Mouse (Mus musculus): ENCODE data around the gene Slc24a4.
"Not testable (repeated sequence)": the region's sequence is repeated elsewhere in the genome, so short reads cannot be mapped to it uniquely, and the experiment has no call there.

Slc24a4 gene

DNA sequence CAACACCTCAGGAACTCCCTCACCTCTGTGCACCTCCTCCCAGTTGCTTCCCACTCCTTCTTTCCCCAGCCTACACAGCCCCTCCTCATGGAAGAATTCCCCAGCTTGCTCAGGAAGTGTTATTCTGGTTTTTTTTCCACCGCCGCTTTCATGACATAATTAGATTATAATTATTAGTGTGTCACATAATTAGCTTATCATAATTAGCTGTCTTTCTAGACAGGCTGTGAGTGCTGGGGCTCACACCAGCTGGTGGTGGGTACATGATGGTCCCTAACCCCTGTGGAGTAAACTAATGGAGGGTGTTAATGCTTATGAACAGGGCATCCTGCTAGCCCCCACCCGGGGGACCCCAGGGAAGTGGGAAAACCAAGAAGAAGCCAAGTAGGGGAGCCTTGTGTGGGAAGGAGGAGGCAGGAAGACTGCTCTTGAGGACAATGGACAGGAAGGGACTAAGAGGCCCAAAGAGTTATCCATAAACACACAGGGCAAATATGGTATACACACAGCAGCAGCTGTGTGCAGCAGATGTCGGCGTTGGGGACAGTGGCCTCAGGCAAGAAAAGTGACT is 38.2 kb downstream of the Slc24a4 start:
- no peak for DNase-seq

GRCm38 (mm10) chr12:102167302-102167701 is 38.8 kb downstream of the Slc24a4 start:
- DNase-seq, result no peak

DNA sequence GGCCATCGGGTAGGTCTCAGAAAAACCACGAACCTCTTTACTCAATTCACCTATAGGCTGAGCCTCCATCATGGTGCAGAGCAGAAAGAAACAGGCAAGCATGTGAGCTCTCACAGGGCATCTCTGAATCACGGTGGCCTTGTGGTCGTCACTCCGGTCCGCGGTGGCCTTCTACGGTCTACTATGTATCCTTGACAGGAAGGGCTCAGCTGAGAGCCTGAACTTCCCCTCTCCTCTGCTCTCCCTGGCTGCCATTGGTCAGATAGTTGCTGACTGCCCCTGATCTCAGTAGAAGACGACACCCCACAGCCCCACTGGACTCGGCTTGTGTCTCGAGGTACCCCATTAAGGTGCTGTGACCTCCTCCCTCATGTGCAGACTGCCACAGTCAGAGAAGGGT is 44.2 kb downstream of the Slc24a4 start:
- no peak for DNase-seq

- no peak for DNase-seq
Observed at GRCm38 (mm10) chr12:102173345-102173744, 44.8 kb downstream of the Slc24a4 start.

- DNase-seq, result no peak
Observed at GRCm38 (mm10) chr12:102180371-102181074, 52.0 kb downstream of the Slc24a4 start.

DNA sequence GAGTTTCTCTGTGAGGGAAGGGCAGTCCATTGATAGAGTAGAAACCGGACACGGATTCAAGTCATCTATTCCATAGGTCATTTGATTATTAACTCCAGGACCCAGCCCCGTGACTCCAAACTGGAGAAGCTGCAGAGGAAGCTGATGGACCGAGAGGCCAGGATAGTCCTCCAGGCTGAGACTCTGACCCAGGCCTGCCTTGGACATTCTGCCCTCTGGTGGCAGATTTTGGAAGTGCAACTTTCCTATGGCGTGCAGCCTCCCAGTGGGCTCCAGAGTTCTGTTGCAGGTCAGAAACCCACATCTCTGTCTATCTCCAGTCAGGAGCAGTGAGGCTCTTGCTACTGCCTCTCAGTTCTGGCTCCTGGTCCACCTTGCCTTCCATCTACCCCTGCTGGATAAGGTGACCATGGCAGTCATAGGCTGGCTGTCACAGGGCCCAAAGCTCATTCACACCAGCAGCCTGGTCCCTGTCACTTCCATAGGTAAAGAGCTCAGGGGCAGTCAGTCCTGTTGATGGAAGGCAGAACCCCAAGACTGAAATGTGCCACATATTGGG is 53.3 kb downstream of the Slc24a4 start:
- peak; percentile 77 for DNase-seq

- DNase-seq, result no peak
Observed at GRCm38 (mm10) chr12:102182621-102183020, 54.1 kb downstream of the Slc24a4 start.

DNA sequence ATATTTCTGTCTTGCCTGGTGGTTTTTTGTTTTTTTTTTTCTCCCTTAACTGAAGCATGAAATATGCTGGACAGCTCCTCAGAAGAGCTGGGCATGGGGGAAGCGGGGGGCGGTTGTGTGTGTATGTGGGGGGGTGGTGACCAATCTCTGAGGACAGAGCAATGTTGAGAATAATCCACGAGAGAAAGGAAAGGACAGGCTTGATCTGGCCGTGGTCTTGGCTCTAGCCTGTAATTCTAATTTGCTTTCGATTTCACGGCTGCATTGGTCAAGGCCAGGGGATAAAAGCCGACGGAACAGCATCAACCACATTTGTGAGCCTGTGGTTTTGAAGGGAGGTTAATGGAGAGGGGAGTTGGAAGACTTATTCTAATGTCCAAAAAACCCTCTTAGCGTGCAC is 54.7 kb downstream of the Slc24a4 start:
- no peak for DNase-seq

DNA sequence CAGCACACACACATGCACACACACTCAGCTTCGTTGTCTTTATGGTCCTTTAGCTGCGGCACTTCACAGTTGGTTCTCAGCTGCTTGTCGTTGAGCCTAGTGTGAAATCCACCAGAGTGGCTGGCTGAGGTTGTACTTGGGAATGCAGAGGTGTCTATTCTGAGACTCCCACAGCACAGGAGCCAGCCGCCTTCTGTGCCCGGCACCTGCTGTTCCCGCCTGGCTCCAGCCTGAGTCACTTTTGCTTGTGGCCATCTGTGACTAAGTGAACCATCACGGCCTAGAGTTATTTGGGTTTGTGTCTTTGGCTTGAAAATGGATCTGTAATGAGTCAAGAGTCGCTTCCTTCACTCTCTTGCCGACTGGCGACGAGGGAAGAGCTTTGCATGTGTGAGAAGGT is 62.3 kb downstream of the Slc24a4 start:
- DNase-seq, result no peak

GRCm38 (mm10) chr12:102201516-102201915 is 73.0 kb downstream of the Slc24a4 start:
- no peak for DNase-seq

- DNase-seq, result no peak
Observed at GRCm38 (mm10) chr12:102202901-102203300, 74.4 kb downstream of the Slc24a4 start.

- no peak for DNase-seq
Observed at GRCm38 (mm10) chr12:102206471-102206870, 77.9 kb downstream of the Slc24a4 start.

DNA sequence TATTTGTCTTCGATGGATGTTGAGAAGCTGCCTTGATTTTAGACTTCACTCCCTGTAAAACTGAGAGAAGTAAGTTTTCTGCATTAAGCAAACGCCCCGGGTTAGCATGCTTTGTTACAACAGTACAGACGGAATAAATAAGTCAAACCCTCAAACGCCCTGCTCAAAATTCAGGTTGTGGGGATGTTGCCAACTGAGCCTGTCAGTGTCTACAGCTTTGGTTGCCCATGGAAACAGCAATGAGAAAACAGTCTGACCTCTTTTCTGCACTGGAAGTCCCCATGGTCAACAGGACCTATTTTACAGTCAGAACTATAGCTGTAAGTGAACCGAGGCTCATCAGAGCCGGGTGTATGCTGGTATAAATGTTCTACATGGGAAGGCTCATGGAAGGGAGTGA is 78.7 kb downstream of the Slc24a4 start:
- DNase-seq, result no peak

- no peak for DNase-seq
Observed at GRCm38 (mm10) chr12:102210801-102211200, 82.3 kb downstream of the Slc24a4 start.

- no peak for DNase-seq
Observed at GRCm38 (mm10) chr12:102223404-102223803, 94.9 kb downstream of the Slc24a4 start.

- not testable (repeated sequence) for DNase-seq
Observed at GRCm38 (mm10) chr12:102224112-102224511, 95.6 kb downstream of the Slc24a4 start.

DNA sequence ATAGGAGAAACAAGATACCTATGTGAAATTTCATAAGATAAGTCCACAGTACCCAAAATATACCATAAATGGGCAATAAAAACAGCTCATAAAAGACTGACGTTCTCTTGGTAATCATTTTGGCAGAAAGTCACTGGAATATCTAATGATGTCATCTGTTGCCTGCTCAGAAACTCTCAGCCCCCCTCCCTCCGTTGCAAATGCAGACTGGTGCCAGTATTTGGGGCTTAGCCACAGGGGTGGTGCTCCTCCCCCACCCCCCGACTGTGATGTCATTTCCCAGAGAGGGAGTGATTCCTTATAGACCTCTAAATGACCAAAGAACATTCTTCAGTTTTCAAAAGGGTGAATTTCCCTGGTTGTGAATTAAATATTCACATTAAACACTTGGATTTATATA is 96.6 kb downstream of the Slc24a4 start:
- DNase-seq, result no peak

- no peak for DNase-seq
Observed at GRCm38 (mm10) chr12:102235551-102235950, 107.0 kb downstream of the Slc24a4 start.

DNA sequence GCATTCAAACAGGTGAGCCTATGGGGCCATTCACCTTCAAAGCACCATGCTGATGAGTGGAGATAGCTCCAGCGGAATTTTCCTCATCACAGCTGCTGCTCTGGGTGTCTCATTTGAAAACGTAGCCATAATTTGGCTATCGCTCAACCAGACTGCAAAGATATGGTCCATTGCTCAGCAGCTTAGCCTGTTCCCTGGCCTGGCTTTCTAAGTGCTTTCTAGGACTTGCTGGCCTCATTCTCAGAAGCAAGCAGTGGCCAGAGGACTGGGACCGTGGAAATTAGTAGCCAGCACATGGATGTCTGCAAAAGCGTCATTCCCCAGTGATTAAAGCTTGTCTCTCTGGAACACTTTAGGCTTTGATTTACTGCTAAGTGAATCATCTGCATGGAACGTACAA is 107.8 kb downstream of the Slc24a4 start:
- no peak for DNase-seq

GRCm38 (mm10) chr12:102242076-102242722 is 113.7 kb downstream of the Slc24a4 start:
- peak; percentile 23 for DNase-seq

GRCm38 (mm10) chr12:102243915-102244314 is 115.4 kb downstream of the Slc24a4 start:
- DNase-seq, result no peak

GRCm38 (mm10) chr12:102246226-102246625 is 117.7 kb downstream of the Slc24a4 start:
- DNase-seq, result no peak

DNA sequence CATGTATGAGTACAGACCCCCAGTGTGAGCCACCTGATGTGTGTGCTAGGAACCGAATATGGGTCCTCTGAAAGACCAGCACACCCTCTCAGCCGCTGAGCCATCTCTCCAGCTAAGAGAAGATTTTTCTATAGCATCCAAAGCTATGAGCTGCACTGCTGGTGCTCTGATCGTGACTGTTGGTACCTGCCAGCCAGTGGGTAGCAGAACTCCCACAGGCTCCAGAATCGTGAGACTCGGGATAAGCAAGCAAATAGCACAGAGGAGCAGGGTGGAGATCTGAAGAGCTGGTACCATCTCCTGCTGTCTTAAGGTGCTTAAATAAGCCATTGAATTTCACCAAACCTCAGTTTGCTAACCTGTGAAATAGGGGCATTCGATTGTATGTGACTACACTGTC is 119.6 kb downstream of the Slc24a4 start:
- no peak for DNase-seq

GRCm38 (mm10) chr12:102250316-102250715 is 121.8 kb downstream of the Slc24a4 start:
- no peak for DNase-seq

Data from kidney, postnatal 10 days (tissue).